Comparison of ENCODE assay signal across 9 mouse cellular contexts in the genomic region with DNA sequence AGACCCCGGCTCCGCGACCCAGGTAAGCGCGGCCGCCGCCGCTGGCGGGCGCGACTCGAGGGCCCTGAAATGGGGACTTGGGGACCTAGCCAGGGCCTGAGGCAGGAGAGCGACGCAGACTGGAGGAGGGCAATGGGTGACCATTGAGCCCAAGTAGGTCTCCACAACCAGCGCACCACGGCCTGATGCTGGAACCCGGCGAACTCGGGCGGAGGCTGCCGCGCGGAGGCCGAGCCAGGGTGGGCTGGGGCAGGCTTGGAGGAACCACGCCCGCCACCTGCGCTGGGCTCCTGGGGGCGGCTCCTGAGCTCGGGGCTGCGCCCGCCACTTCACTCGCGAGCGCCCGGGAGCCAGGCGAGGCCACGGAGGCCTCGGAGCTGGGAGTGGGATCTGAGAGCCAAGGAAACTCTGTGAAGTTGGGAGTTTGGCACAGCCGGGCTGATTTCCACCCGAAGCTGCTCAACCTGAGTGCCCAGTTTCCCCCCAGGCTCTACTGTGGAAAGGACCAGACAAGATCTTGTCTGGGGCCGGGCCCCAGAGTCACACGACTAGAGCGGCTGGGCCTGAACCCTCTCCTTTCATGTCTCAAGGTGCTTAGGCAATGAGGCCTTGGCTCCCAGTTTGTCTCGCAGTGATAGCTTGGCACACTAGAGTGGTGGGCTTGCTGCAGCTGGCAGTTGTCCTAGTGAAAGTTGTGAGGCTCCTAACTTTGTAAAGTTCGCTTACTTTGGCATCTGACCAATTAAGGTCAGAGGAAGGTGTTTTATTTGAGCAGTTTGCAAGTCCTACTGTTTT. TPM values are rescaled to one million over a fixed set of nuclear protein-coding genes. Genes with fewer than 3 reads are reported as not detected.
DNase-seq lines count a peak whose midpoint lies in the region; ATAC-seq and TF ChIP-seq lines count a peak whose summit lies in the region.
"Had no signal": no experiment of that assay in that cellular context is flagged by ENCODE, and none has a peak within 500 bp of the region (broad histone marks: within the 10 kb centered on the region; RNA-seq: fewer than 3 reads in every experiment).

No protein-coding gene starts in this region.

- peak; percentile 24 for DNase-seq in gastrocnemius, postnatal 10 days
- no peak for DNase-seq in gastrocnemius, postnatal 25 days
- DNase-seq in ES-E14 (ENCODE audit: low read depth, low spot score), result peak; percentile 43
- peak; percentile 19 for DNase-seq in embryonic facial prominence, embryonic 11.5 days (ENCODE audit: low spot score)
- peak; percentile 20 for DNase-seq in hindbrain, postnatal 0 days (ENCODE audit: low spot score)
- no peak for DNase-seq in spleen, postnatal 10 days (ENCODE audit: low spot score in 2 of 2)

- ATAC-seq in embryonic facial prominence, embryonic 11.5 days (replicated peaks; ENCODE audit: insufficient number of reproducible peaks, low FRiP score, low TSS enrichment, low read depth), result peak; percentile 53
- peak; percentile 75 for ATAC-seq in hindbrain, postnatal 0 days
- ATAC-seq in liver, embryonic 15.5 days (ENCODE audit: insufficient read depth), result no peak
- peak; percentile 72; the same call in 1 of the 2 replicates for ATAC-seq in stomach, embryonic 15.5 days (ENCODE audit: insufficient read depth, low FRiP score, low read depth)

- peaks cover 20% of the 10 kb centered on the region for H3K27me3 ChIP-seq in embryonic facial prominence, embryonic 11.5 days (ENCODE audit: control insufficient read depth, insufficient read depth, low read length)
- H3K27me3 ChIP-seq in hindbrain, postnatal 0 days (ENCODE audit: insufficient read depth, low read length), result 0 out of 2 replicates have a peak, but pooled peaks cover 7% of the 10 kb centered on the region
- peaks cover 51% of the 10 kb centered on the region for H3K27me3 ChIP-seq in liver, embryonic 15.5 days
- H3K27me3 ChIP-seq in stomach, embryonic 15.5 days (replicated peaks), result peaks cover 21% of the 10 kb centered on the region

- H3K9ac ChIP-seq in ES-E14 (ENCODE audit: insufficient read depth, low read depth, low read length, poor library complexity, severe bottlenecking), result peak overlapping the region; percentile 87
- H3K9ac ChIP-seq in embryonic facial prominence, embryonic 11.5 days (replicated peaks; ENCODE audit: low read length), result peak overlapping the region; percentile 61
- peak overlapping the region; percentile 68 for H3K9ac ChIP-seq in hindbrain, postnatal 0 days (replicated peaks; ENCODE audit: low read length)
- H3K9ac ChIP-seq in liver, embryonic 15.5 days, result no peak overlapping the region
- H3K9ac ChIP-seq in stomach, embryonic 15.5 days, result 0 out of 2 replicates have a peak overlapping the region, but pooled peaks have one; percentile 1

- in situ Hi-C loops in ES-E14 (cut with MboI; ENCODE audit: low sequenced_read_pairs in 2 of 2, unreplicated experiment in 2 of 2), result no loop called here

- H3K4me3 ChIP-seq in ES-E14 (ENCODE audit: insufficient read depth in 1 of 2, low read depth in 1 of 2, low read length in 2 of 2, poor library complexity in 1 of 2, severe bottlenecking in 1 of 2), result peak overlapping the region; percentile 92 to 95
- H3K4me3 ChIP-seq in embryonic facial prominence, embryonic 11.5 days (ENCODE audit: low read depth, low read length), result peak overlapping the region; percentile 68
- peak overlapping the region; percentile 82 for H3K4me3 ChIP-seq in hindbrain, postnatal 0 days (ENCODE audit: low read length)
- H3K4me3 ChIP-seq in liver, embryonic 15.5 days (replicated peaks), result peak overlapping the region; percentile 51
- H3K4me3 ChIP-seq in stomach, embryonic 15.5 days (replicated peaks), result peak overlapping the region; percentile 63

- peaks cover 5% of the 10 kb centered on the region in 2 experiments; a peak in 2 of 4 replicates for H3K4me1 ChIP-seq in ES-E14 (ENCODE audit: control insufficient read depth in 2 of 2, insufficient read depth in 2 of 2, low read length in 2 of 2, poor library complexity in 1 of 2)
- no peaks in the 10 kb centered on the region for H3K4me1 ChIP-seq in embryonic facial prominence, embryonic 11.5 days (ENCODE audit: control insufficient read depth, insufficient read depth, low read length)
- no peaks in the 10 kb centered on the region for H3K4me1 ChIP-seq in hindbrain, postnatal 0 days (ENCODE audit: insufficient read depth, low read length)
- H3K4me1 ChIP-seq in liver, embryonic 15.5 days (replicated peaks), result no peaks in the 10 kb centered on the region; the same call in 1 of the 2 replicates
- peaks cover 11% of the 10 kb centered on the region for H3K4me1 ChIP-seq in stomach, embryonic 15.5 days

- no peak for TF ChIP-seq CTCF in hindbrain, postnatal 0 days (IDR thresholded peaks at IDR 0.05; ENCODE audit: low read depth)

- peak overlapping the region; percentile 48; the same call in 1 of the 2 replicates for H3K27ac ChIP-seq in ES-E14 (ENCODE audit: insufficient read depth, low read depth, low read length, poor library complexity, severe bottlenecking)
- H3K27ac ChIP-seq in embryonic facial prominence, embryonic 11.5 days (replicated peaks; ENCODE audit: low read depth, low read length), result no peak overlapping the region
- H3K27ac ChIP-seq in hindbrain, postnatal 0 days, result peak overlapping the region; percentile 56; the same call in 1 of the 2 replicates
- H3K27ac ChIP-seq in liver, embryonic 15.5 days (replicated peaks), result no peak overlapping the region
- no peak overlapping the region for H3K27ac ChIP-seq in stomach, embryonic 15.5 days

- WGBS in embryonic facial prominence, embryonic 11.5 days, result 2% methylated on average over 39 of the region's 45 CpGs
- WGBS in hindbrain, postnatal 0 days, result 2% methylated on average over 45 of the region's 45 CpGs
- WGBS in liver, embryonic 15.5 days (ENCODE audit: insufficient replicate concordance), result 3% methylated on average over 43 of the region's 45 CpGs
- WGBS in stomach, embryonic 15.5 days, result 3% methylated on average over 45 of the region's 45 CpGs

- H3K4me2 ChIP-seq in embryonic facial prominence, embryonic 11.5 days (ENCODE audit: low read depth, low read length), result peak overlapping the region; percentile 98
- peak overlapping the region; percentile 91 for H3K4me2 ChIP-seq in hindbrain, postnatal 0 days (ENCODE audit: low read depth, low read length)
- H3K4me2 ChIP-seq in liver, embryonic 15.5 days, result peak overlapping the region; percentile 64
- H3K4me2 ChIP-seq in stomach, embryonic 15.5 days, result peak overlapping the region; percentile 99

- no peaks in the 10 kb centered on the region; the same call in 1 of the 2 replicates for H3K36me3 ChIP-seq in ES-E14 (ENCODE audit: control insufficient read depth, insufficient read depth, low read length, poor library complexity, severe bottlenecking)
- no peaks in the 10 kb centered on the region for H3K36me3 ChIP-seq in embryonic facial prominence, embryonic 11.5 days (replicated peaks; ENCODE audit: control insufficient read depth, insufficient read depth, low read depth, low read length)
- no peaks in the 10 kb centered on the region for H3K36me3 ChIP-seq in hindbrain, postnatal 0 days (ENCODE audit: insufficient read depth, low read length)
- H3K36me3 ChIP-seq in liver, embryonic 15.5 days (replicated peaks), result no peaks in the 10 kb centered on the region
- no peaks in the 10 kb centered on the region for H3K36me3 ChIP-seq in stomach, embryonic 15.5 days
- H3K36me3 ChIP-seq: G1E had no signal

- H3K9me3 ChIP-seq in ES-E14 (ENCODE audit: control insufficient read depth, insufficient read depth, low read depth, low read length), result no peaks in the 10 kb centered on the region
- no peaks in the 10 kb centered on the region for H3K9me3 ChIP-seq in embryonic facial prominence, embryonic 11.5 days (replicated peaks; ENCODE audit: control insufficient read depth, low read length)
- no peaks in the 10 kb centered on the region for H3K9me3 ChIP-seq in hindbrain, postnatal 0 days (ENCODE audit: low read length)
- H3K9me3 ChIP-seq in liver, embryonic 15.5 days (replicated peaks), result no peaks in the 10 kb centered on the region
- H3K9me3 ChIP-seq in stomach, embryonic 15.5 days, result no peaks in the 10 kb centered on the region

TF ChIP-seq in ES-E14, 5 proteins besides CTCF, POLR2A, EP300 and RAD21:
- TF ChIP-seq ZNF384 (IDR thresholded peaks at IDR 0.05; ENCODE audit: low read depth, low read length) (no peak), HCFC1 (IDR thresholded peaks at IDR 0.05; ENCODE audit: borderline replicate concordance, insufficient read depth, low read length) (0 out of 2 replicates have a peak, but pooled peaks have one; percentile 51), ZC3H11A (IDR thresholded peaks at IDR 0.05; ENCODE audit: borderline replicate concordance, low read depth, low read length) (no peak), MAFK (IDR thresholded peaks at IDR 0.05; ENCODE audit: insufficient read depth, low read depth, low read length) (no peak)

RNA-seq across cellular contexts. Expression of gene Syt9, which starts 0.8 kb away (rescaled TPM):
- total RNA-seq in gastrocnemius, postnatal 10 days (2021), result 1 to 10 TPM; 1.0 to 2.2 TPM
- under 1 TPM; 0.32 to 0.41 TPM for total RNA-seq in gastrocnemius, postnatal 25 days (2021)
- 8.4 and 12.0 TPM in 2 replicates for total RNA-seq in ES-E14 (2012; rRNA removed)
- polyA plus RNA-seq in embryonic facial prominence, embryonic 11.5 days (2014; fragmentation: Nextera tagmentation; extraction: Ambion mirVana), result 3.6 and 4.7 TPM in 2 replicates
- total RNA-seq in hindbrain, postnatal 0 days (2014; rRNA removed), result 30.0 and 63.9 TPM in 2 replicates
- 10.3 and 12.4 TPM in 2 replicates for polyA plus RNA-seq in hindbrain, postnatal 0 days (2015; fragmentation: Nextera tagmentation; extraction: Ambion mirVana)
- 0.15 and 0.20 TPM in 2 replicates for polyA plus RNA-seq in liver, embryonic 15.5 days (2015; fragmentation: Nextera tagmentation; extraction: Ambion mirVana)
- polyA plus RNA-seq in stomach, embryonic 15.5 days (2015; fragmentation: Nextera tagmentation; extraction: Ambion mirVana), result 3.1 and 3.7 TPM in 2 replicates
- polyA plus RNA-seq: G1E had no signal

Comparison
In these comparisons a context has a peak if more than half of its experiments do, and no peak if none do; other contexts are left out.
1. DNase-seq: peak in gastrocnemius, postnatal 10 days (single experiment), ES-E14 (single experiment), embryonic facial prominence, embryonic 11.5 days (single experiment) and hindbrain, postnatal 0 days (single experiment); none in gastrocnemius, postnatal 25 days (single experiment) and spleen, postnatal 10 days (0 of 2).
2. H3K27ac ChIP-seq: peak in ES-E14 (single experiment) and hindbrain, postnatal 0 days (single experiment); none in embryonic facial prominence, embryonic 11.5 days (single experiment), liver, embryonic 15.5 days (single experiment) and stomach, embryonic 15.5 days (single experiment).
3. Peak in every context shown above with its lines, with median percentiles within 50 percentile points of each other: H3K4me3 ChIP-seq and H3K4me2 ChIP-seq.